Mouse (Mus musculus) leukemia stem cell, adult 10-12 weeks (primary cell): Measurements from ENCODE around the gene Fbxw2. TPM values are rescaled to one million over a fixed set of nuclear protein-coding genes. Genes with fewer than 3 reads are reported as not detected.

Source experiments
- polyA plus RNA-seq: library from polyadenylated mRNA; stranded (reverse); fragments of >175 nt; gene quantifications from 2 replicates; pipeline ENCODE4 v1.2.3, GENCODE M21; 2012; ENCODE audit warnings: low replicate concordance

The Fbxw2 gene
- polyA plus RNA-seq: 25.3 and 42.4 TPM in 2 replicates

DNA sequence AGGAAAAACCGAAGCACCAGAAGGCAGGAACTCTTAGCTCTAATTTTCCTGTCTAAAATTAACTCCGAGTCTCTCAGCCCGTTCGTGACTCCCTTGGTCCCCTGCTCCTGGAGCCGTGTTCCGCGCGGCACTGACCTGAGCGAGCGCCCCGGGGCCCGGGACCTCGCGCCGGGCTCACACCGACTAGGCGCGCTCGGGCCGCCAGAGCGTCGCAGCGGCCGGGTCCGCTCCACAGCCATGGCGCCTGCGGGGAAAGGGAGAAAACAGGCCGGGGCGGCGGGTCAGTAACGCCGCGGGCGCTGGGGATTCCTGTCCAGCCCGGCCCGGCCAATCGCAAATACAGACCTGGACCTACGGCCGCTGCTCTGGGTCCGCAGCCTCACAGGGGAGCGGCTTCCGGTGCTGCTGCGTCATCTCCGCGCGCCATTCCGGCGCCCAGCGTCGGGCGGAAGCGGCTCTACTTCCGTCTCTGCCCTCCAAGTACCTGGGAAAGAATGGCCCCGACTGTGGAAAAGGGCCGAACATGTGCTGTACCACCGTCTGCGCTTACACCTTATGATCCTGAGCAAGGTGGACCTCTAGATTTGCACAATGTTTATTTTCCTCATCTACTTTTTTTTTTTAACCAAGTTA lies at the start of gene Fbxw2:
TSS of gene Fbxw2 (minus strand) at position 485 of the 633 bp plus-strand sequence.

DNA sequence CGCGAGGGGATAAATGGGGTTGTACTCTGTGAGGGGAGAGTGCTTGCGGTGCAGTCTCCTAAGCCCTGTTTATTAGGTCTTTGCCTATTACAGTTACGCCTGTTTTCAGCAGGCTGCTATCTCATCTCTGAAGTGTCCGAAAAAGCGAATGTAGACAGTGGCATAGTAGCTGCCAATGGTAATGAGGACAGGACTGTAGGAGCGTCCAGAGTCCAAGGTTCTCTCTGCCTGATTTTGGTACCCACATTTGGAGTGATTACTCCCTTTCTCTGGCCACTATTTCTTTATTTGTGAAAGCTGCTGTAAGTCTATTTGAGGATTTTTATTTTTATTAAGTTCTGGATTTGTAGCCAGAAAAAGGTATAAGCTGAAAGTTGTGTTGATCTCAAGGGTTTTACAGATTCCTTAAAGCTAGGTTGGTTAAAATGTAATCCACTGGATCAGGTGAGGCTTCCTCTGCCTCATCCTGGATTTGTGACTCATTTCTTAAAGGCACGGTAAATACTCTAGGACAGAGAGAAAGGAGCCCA lies 48.8 kb upstream of the Fbxw2 start, which contains the start of gene Psmd5:
TSS of gene Psmd5 (minus strand) at position 153 of the 530 bp plus-strand sequence.

GRCm38 (mm10) chr2:34874271-34874670 lies 48.2 kb upstream of the Fbxw2 start, which contains the start of gene Cutal:
Cutal (plus strand) TSS chr2:34874396.

DNA sequence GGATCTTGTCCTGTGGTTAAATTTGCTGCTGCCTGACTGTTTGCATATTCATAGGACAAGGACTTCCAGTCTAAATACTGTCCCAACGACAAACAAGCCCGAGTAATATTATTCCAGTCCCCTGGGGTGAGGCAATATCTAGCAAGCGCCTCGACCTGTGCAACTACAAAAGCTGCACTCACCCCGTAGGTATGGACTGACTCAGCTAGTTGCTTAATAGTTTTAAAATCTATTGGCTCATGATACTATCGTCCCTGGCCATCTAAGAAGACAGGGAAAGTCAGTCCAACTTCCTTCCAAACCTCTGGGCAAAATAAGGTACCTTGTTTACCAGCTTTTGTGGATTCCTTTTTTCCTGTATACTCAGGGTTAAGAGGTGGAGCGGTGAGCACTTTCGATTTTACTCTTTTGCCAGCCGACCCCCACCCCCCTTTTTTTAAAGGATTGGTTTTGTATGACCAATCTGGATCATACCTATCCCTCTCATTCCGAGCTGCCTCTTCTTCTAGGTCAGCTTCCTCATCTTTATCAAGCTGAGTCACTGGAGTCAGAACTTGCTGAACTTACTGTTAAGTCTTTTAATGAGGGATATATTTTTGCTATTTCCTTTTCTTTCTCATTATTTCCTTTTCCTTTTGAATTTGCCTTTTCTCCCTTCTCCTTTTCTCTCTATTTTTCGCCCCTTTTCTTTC lies 6.8 kb upstream of the Fbxw2 start, which contains the start of gene Gm34653:
TSS of gene Gm34653 (plus strand) at position 242 of the 692 bp plus-strand sequence.

DNA sequence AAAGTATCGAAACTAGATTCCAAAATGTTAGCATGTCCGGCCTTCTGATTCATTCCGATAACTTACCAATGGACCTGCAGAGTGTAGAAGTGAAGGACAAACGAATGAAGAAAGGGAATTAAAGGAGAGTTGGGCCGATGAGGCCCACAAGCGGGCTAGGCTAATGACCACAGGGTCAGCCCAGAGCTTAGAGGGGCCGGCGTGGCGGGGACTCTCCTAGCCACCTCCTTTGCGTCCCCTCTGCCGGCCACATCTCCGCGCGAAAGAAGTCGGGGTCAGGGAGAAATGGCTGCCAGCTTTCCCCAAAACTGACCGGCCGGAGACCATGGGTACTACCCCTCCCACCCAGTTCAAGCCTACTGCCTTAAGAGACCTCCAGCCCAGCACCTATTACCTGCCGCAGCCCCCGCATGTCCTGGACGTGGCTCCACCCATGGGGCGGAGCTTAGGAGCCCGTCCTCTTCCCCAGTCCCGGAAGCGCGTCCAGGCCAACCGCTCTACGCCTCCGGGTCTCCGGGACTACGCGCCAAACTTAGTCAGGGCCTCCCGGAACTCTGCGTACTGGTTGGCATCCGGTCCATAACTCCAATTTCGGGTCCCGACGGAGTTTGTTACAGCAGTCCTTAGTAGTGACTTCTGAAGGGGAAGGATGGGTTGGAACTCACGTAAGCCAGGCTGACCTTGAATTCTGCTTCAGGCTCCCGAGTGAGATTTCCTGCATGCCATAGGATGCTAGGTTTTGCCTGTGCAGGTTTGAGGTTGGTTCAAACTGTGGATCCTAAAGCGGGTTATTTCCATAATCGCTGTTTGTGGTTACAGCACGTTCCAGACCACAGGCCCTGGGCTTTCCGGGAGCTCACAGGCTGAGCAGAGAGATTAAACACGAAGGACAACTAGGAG lies 26.5 kb downstream of the Fbxw2 start, which contains the start of gene Rabepk:
TSS of gene Rabepk (minus strand) at position 556 of the 900 bp plus-strand sequence.

GRCm38 (mm10) chr2:34771368-34772226 lies 54.5 kb downstream of the Fbxw2 start, which contains the start of gene Hspa5:
Hspa5 (plus strand) TSS chr2:34771970.

DNA sequence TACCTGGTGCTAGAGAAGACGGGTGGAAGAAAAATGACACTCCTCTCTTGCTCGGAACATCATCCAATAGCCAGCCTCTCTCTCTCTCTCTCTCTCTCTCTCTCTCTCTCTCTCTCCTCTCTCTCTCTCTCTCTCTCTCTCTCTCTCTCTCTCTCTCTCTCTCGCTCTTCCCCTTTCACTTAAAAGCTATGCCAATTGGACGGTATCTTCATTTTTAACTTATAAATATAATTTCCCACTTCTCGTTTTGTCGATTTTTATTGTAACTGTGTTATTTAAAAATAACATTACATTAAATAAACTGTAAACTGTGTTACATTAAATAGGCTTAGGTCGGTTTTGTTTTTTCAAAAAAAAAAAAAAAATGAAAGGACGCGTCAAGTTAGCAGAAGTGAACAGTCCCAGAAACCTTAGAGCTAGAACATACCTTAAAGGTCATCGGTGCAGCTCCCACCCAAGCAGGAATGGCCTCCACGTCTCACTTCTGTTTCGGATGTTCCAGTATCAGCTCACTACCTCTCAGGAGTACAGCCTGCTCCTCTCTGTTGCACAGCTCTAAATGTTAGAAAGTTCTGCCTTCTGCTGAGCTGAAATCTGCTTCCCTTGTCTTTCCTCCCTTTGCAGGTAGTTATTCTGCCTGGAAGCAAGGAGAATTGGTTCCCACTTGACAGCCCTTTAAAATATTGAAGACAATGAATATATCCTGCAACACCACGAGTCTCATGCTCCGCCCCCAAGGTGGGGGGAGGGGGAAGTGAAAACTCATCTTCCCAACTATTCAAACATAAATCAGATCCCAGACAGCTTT lies 71.4 kb downstream of the Fbxw2 start, which contains the start of gene Gapvd1:
TSS of gene Gapvd1 (minus strand) at position 682 of the 808 bp plus-strand sequence.

Other genes starting within 250 kb of the Fbxw2 start
- 20.5 and 24.6 TPM in 2 replicates for gene Gapvd1, start 71.1 kb downstream of the Fbxw2 start, polyA plus RNA-seq
- 56.4 and 125 TPM in 2 replicates for gene Hspa5, start 54.3 kb downstream of the Fbxw2 start, polyA plus RNA-seq
- gene Rabepk, start 26.4 kb downstream of the Fbxw2 start, polyA plus RNA-seq: 5.6 and 20.6 TPM in 2 replicates
- not detected in 2 replicates for gene Gm34653, start 6.7 kb upstream of the Fbxw2 start, polyA plus RNA-seq
- gene Cutal, start 48.1 kb upstream of the Fbxw2 start, polyA plus RNA-seq: not detected in 2 replicates
- gene Psmd5, start 48.7 kb upstream of the Fbxw2 start, polyA plus RNA-seq: 5.3 and 11.2 TPM in 2 replicates
- 2.7 and 3.9 TPM in 2 replicates for gene Phf19, start 87.7 kb upstream of the Fbxw2 start, polyA plus RNA-seq
- gene Traf1, start 135.5 kb upstream of the Fbxw2 start, polyA plus RNA-seq: 3.8 and 5.1 TPM in 2 replicates
- not detected in 2 replicates for gene Hc, start 235.1 kb upstream of the Fbxw2 start, polyA plus RNA-seq